Mouse (Mus musculus) thymus, adult 18-20 months (tissue): ENCODE data around the gene Ndufa3.
"Not testable (repeated sequence)": the region's sequence is repeated elsewhere in the genome, so short reads cannot be mapped to it uniquely, and the experiment has no call there.

Experiments
- DNase-seq, 2 experiments: peaks; one replicate each; pipeline ENCODE4 v3.0.0; 2022; ENCODE audit warnings: mixed read lengths in 2 of 2

Ndufa3 gene

GRCm38 (mm10) chr7:3617242-3617995, at the start of gene Ndufa3:
Gene Ndufa3 (plus strand): TSS chr7:3617373.
- peak; percentile 83 to 88 for DNase-seq

GRCm38 (mm10) chr7:3569725-3570124, 47.4 kb upstream of the Ndufa3 start:
- no peak for DNase-seq

GRCm38 (mm10) chr7:3570580-3570979, 46.6 kb upstream of the Ndufa3 start:
- DNase-seq: not testable (repeated sequence)

DNA sequence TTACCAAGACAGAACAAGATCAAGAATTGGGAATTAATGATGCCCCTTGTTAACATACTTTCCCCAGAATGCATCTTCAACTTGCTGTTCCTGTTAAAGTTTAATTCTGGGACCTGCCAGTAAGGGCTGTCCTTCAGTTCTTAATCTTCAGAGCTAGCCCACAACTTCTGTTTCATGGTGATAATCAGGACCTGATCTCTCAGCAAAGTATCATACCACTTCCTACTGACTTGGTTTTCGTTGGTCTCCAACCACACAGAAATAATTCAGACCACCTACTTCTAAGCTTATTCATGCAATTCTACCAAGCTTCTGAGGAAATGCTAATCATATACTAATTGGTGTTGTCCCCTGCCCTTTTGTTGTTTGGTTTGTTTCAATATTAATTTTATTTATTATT, 45.3 kb upstream of the Ndufa3 start:
- no peak for DNase-seq

- DNase-seq: no peak
These were observed 43.0 kb upstream of the Ndufa3 start for GRCm38 (mm10) chr7:3574216-3574615.

- DNase-seq: no peak
These were observed 40.6 kb upstream of the Ndufa3 start for GRCm38 (mm10) chr7:3576354-3577124.

- no peak for DNase-seq
These were observed 39.0 kb upstream of the Ndufa3 start for GRCm38 (mm10) chr7:3578196-3578595.

GRCm38 (mm10) chr7:3578952-3579546, 38.1 kb upstream of the Ndufa3 start:
- no peak for DNase-seq

- no peak for DNase-seq
These were observed 37.1 kb upstream of the Ndufa3 start for GRCm38 (mm10) chr7:3580029-3580428.

DNA sequence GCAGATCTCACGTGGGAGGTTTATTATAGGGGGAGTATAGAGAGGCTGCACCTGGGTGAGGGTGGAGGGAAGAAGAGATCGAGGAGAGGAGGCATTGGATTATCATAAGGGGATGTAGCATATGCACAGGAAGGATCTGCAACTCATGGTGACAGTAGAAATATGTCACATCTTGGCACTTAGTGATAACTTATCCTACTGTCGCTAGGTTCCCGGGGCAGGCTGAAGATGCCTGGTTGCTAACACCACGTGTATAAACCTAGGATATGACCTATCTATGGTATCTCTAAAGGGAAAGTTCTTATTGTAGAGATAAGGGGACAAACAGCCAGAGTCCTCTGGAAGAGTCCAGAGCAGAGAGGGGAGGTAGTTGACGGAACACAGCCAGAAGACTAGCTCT, 31.4 kb upstream of the Ndufa3 start:
- no peak for DNase-seq

DNA sequence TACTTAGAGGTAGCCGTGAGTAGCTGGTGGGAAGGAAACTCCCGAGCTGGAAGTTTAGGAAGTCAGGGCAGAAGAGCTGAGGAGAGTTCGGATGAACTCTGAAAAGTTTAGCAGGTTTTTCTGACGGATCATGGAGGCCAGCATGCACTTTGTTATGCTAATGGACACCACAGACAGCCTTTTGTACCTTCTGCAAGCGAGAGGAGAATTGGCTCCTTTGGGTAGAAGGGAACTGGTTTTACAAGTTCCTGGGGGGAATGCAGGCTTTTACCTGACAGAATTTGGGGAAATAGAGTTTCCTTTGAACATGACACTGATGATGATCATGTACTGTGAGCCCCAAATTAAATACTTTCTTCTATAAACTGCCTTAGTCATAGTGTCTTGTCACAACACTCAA, 30.9 kb upstream of the Ndufa3 start:
- no peak for DNase-seq

- DNase-seq: no peak
These were observed 29.9 kb upstream of the Ndufa3 start for GRCm38 (mm10) chr7:3587292-3587691.

GRCm38 (mm10) chr7:3590550-3590949, 26.6 kb upstream of the Ndufa3 start:
- DNase-seq: no peak

- DNase-seq: no peak
These were observed 25.6 kb upstream of the Ndufa3 start for GRCm38 (mm10) chr7:3591534-3591933.

DNA sequence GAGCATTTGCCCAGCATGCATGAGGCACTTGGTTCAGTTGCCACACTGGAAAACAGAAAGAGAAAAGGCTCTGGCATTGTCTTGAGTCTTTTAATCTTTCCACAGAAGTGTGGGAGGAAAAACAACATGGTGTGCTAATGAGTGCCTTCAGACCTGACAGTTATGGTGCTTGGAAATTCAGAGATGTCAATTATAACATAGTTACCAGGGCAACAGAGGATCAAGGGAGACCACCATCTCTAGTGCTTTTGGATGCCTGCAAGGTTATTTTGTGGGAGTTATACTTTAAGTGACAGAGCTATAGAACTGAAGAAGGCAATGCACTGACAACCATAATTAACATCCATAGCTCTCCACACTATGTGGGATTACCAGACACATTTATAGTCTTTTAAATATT, 23.3 kb upstream of the Ndufa3 start:
- no peak for DNase-seq

GRCm38 (mm10) chr7:3594686-3595085, 22.5 kb upstream of the Ndufa3 start:
- DNase-seq: no peak

GRCm38 (mm10) chr7:3595146-3595545, 22.0 kb upstream of the Ndufa3 start:
- DNase-seq: no peak

DNA sequence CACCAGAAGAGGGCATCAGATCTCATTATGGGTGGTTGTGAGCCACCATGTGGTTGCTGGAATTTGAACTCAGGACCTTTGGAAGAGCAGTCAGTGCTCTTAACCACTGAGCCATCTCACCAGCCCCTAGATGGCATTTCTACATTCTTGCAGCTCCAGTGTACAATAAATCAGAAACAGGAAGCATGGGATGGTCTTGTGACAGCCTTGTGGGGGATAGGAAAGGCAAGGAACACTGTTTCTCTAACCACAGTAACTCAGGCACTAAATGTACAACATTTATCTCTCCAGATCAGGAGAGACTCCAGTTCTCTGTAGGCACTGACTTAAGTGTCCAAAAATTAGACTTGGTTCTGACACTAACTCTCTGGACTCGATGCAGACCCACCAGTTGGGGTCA, 19.4 kb upstream of the Ndufa3 start:
- not testable (repeated sequence) for DNase-seq

- peak in 1 of 2 experiments; percentile 23 for DNase-seq
These were observed 16.1 kb upstream of the Ndufa3 start for GRCm38 (mm10) chr7:3601119-3601518.

- DNase-seq: no peak
These were observed 10.4 kb upstream of the Ndufa3 start for GRCm38 (mm10) chr7:3606798-3607197.

GRCm38 (mm10) chr7:3607391-3607790, 9.8 kb upstream of the Ndufa3 start:
- DNase-seq: no peak

GRCm38 (mm10) chr7:3608668-3609067, 8.5 kb upstream of the Ndufa3 start:
- DNase-seq: no peak

GRCm38 (mm10) chr7:3609082-3609481, 8.1 kb upstream of the Ndufa3 start:
- DNase-seq: no peak

DNA sequence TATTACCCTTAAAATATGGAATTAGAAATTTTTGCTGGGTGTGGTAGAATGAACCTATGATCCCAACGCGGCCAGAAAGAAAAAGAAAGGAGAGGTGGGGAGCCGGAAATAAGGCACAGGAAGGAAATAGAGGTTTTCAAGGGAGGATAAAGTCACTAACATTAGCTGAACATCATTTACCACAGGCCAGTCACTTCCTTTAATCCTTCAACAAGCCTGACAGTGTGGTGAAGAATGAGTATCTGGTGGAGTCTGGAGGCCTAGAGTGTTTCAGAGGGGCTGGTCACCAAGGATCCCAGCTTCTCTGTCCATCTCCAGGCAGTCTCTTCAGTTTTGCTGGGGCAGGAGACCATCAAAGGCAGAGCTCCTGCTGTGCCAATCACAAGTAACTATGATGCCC, 6.7 kb upstream of the Ndufa3 start:
- no peak for DNase-seq
